Mouse (Mus musculus): ENCODE measurements around the gene Ilf2. TPM values are rescaled to one million over a fixed set of nuclear protein-coding genes. Genes with fewer than 3 reads are reported as not detected.

Gene Ilf2
- 10 to 100 TPM; 35.3 to 39.2 TPM for total RNA-seq (2021)
- long read RNA-seq, experiment 1, transcript Ilf2-201 (14 exons, 2,027 nt) = major isoform, 77 of 78 reads
- long read RNA-seq, experiment 1, partial matches to known transcripts = 0 of 78 reads
- long read RNA-seq, experiment 1, other reads (novel, unspliced or antisense) = 1 of 78 reads
- long read RNA-seq, experiment 2, transcript Ilf2-201 (14 exons, 2,027 nt) = major isoform, 61 of 66 reads
- long read RNA-seq, experiment 2, partial matches to known transcripts = 0 of 66 reads
- long read RNA-seq, experiment 2, other reads (novel, unspliced or antisense) = 4 of 66 reads

DNA sequence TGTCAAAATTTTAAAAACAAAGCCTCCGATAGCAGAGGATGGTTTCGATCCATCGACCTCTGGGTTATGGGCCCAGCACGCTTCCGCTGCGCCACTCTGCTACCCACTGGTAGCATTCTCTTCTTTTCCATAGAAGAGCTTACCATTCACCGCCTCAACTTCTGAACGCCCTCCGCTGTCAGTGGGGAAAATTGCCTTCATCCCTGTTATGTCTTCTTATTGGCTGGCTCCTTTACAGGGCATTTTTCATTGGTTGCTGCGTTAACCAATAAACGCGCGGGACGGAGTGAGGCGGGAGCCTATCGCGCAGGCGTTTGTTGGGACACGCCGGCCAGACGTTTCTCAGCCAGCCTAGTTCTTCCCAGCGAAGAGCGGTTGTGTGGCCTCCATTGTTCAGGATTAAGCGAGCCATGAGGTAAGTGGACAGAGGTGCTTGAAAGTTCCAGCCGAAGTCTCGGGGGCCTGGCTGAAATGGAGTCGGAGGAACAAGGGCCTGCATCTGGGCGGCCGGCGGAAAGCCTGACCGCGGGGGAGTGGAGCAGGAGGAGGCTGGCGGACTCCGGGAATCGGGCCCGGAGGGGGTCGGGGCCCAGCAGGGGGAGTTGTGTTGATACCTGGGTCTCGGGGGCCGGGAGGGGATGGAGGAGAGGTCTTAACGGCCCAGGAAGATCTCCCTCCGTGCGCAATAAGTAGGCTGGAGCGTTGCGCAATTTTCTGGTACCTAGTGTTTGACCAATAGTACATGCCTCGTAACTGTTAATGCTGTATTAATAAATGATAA lies at the start of gene Ilf2:
Gene Ilf2 (plus strand): TSS at position 296 of the 781 bp plus-strand sequence.
- DNase-seq = peak; percentile 92 to 95
- intact Hi-C loops (cut with DNase I) = no loop called here

DNA sequence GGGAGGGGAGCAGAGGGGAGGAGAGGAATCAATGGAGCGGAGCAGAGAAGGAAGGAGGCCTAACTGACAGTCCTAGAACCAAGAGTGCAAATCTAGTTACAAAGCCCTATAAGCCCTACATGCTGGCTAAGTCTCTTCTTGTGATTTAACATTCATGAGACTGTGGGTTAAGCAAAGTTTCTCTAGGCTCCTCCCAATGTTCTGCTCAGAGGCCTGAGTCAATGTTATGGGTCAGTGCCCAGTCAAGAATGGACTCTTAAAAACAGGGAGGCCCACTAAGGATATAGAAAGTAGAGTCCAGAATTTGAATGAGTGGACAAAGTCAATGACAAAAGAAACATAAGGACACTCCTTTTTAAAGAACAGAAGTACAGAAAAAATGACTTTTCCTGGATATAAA lies 48.4 kb upstream of the Ilf2 start:
- no peak for DNase-seq
- intact Hi-C loops (cut with DNase I) = no loop called here

DNA sequence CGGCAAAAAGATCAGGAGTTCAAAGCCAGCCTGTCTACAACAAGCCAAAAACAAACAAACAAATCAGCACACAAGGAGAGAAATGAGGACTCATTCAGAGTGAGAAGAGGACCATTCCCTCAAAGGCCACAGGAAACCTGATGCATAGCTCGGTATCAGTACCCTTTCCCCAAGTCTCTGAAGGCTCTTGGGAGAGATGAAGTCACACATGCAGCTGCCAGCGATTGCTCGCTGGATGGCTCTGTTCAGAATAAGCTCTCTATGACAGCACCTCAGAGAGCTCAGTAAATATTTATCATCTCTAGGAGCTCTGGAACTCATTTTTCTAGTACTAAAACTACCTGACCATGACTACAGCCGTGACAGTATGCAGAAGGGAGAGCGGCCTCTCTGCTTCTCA lies 47.7 kb upstream of the Ilf2 start:
- intact Hi-C loops (cut with DNase I) = no loop called here
- no peak for DNase-seq

DNA sequence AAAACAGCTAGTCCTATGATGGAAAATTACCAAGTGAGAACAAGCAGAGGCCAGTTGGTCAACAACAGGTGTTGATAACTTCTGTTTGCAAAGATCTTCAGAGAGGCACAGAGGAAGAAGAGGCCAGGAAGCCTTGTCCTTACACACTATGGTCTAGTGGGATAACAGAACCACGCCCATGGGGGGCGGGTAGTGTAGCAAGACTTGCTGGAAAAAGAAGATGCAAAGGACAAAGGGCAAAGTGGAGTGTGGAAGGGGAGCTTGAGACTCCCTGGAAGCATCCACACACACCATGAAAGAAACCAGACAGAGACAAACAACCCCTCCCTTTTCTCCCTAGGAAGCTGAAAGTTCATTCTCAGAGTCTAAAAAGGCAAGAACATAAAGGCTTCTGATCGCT lies 46.4 kb upstream of the Ilf2 start:
- no peak for DNase-seq
- intact Hi-C loops (cut with DNase I) = no loop called here

DNA sequence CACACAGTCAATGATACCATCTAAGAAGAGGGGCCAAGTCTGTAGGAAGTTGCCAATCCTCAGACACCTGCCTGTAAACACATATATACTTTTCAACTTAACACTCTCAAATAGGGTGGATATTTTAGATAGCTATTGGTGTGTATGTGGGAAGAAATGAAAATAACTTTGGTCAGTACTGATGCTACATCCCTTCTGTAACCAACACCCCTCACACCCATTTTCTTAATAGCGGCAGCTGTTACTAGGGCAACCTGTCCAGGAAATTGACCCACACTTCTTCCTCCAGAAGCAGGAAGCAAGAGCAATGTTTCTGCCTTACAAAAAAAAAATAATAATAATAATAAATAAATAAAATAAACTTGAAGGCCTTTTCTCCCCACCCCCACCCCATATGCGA lies 43.6 kb upstream of the Ilf2 start:
- intact Hi-C loops (cut with DNase I) = loop anchor here (2.0 kb wide), 1 partner anchor 32 kb away; the partner anchor contains the start of gene Npr1

DNA sequence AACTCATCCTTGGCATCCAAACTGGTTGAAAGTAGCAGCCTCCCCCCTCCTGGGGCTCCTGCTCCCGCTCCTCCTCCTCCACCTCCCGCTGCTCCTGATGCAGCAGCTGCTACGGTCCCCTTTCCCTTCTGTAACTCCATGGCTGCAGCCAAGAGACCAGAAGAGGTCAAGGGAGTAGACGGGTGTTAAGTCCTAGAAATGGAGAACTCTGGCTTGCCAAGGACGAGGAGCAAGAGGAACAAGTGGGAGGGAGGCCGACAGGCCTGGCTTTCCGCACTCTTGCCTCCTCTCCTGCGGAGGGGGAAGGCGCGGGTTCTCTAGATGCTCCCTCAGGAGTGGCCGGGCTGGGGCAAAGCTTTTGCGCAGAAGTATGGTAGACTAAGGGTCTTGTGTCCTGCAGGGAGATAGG lies 43.1 kb upstream of the Ilf2 start:
- intact Hi-C loops (cut with DNase I) = loop anchor here (2.0 kb wide), 1 partner anchor 32 kb away; the partner anchor contains the start of gene Npr1
- DNase-seq = peak in 1 of 2 experiments; percentile 57

More for the DNA sequence above, 43.6 kb upstream of the Ilf2 start:
- DNase-seq = no peak

DNA sequence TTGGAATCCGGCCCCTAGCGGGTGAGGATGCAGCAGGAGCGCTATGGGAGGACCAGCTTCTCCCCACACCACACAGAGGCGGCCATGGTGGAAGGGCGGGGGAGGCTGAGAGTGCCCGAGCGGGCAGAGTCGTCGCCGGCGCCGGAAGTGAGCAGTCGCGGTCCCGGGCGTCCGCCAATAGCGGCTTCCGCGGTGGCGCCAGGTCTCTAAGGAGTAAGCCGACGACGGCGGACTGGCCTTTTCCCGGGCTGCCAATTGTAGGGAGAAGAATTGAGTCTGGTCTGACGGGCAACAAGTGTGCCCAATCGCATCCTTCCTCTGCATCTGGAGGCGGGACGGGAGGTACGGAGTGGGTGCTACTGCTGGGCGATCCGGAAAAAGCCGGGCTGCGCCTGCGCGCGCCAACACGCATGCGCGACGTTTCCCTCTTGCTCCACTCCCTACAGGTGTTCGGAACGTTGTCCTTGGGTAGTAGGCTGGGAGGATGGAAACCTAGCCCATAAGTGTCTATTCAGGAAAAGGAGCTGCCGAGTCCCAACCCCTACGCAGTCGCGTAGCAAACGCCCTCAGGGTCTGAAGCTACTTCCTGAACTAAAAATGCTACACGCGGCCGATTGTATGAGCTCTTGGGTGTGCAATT lies 42.4 kb upstream of the Ilf2 start, which contains the start of gene Ints3:
Gene Ints3 (minus strand): TSS at position 242 of the 640 bp plus-strand sequence.
- peak; percentile 99 to 100 for DNase-seq
- intact Hi-C loops (cut with DNase I) = loop anchor here (2.0 kb wide), 1 partner anchor 31 kb away; the partner anchor contains the start of gene Npr1

DNA sequence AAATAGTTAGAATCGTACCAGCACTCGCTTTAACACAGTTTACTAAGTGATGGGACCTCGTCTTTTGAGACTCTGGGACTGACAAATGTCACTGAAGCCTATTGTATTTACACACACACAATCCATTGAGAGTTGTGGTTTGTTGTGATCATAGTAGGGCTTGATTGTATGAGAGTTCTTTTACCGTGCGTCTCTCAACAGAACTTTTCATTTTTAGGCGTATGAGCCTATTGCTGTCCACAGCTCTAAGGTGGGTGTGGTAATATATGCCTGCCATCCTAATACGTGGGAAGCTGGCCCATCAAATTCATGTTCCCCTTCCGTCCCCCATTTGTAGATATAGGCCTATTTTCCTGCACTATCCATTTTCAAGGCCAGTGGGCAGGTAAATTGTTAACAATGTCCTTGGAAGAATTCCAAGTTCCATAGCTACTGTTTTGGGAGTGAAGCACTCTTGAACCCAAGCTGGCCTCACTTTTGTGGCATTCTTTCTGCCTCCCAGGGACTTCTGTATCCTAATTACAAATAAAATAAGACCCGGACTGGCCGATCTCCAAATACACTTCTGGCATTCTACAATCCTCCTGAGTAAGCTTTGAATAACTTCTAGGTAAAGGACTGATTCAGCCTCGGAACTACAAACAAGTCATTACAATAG lies 41.7 kb upstream of the Ilf2 start:
- no peak for DNase-seq
- intact Hi-C loops (cut with DNase I) = no loop called here

DNA sequence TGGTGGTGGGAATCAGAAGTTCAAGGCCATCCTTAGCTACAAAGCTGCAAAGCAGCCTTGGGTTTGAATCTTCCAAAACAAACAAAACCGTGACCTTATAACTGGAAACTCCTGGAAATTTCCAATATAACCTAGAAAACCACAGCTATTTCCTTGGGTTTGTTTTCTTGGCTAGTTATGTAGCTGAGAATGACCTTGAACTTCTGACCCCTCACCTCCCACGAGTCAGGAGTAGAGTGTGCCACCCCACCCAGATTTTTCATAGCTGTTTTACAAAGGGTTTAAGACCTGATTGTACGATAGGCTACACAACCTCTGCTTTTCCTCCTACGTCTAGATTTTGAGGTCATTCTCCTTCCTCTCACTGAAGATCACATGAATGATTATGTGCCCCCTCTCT lies 38.8 kb upstream of the Ilf2 start:
- no peak for DNase-seq
- intact Hi-C loops (cut with DNase I) = no loop called here

DNA sequence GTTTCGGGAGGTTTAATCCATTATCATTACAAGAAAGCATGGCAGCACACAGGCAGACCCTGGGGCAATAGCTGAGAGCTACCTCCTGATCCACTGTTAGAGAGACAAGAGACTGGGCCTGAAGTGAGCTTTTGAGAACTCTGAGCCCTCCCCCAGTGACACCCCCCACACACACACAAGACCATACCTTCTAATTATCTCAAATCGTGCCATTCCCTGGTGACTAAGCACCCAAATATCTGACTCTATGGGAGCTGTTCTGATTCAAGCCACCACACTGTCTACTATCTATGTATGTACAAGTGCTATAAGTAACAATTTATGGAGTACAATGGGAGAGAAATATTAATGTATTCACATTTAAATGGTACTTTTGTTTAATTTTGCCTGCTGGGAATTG lies 35.2 kb upstream of the Ilf2 start:
- intact Hi-C loops (cut with DNase I) = no loop called here
- DNase-seq = no peak

DNA sequence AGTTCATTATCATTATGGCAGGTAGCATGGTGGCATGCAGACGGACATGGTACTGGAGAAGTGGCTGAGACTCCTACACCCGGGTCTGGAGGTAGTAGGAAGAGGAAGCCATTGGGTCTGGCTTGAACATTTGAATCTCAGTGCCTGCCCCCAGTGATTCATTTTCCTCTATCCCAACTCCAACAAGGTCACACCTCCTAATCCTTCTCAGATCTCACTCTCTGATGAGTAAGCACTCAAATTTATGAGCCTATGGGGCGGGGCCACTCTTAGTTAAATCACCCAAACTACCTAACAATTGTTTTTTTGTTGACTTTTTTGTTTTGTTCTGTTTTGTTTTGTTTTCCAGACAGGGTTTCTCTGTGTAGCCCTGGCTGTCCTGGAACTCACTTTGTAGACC lies 31.9 kb upstream of the Ilf2 start:
- intact Hi-C loops (cut with DNase I) = no loop called here
- no peak for DNase-seq

DNA sequence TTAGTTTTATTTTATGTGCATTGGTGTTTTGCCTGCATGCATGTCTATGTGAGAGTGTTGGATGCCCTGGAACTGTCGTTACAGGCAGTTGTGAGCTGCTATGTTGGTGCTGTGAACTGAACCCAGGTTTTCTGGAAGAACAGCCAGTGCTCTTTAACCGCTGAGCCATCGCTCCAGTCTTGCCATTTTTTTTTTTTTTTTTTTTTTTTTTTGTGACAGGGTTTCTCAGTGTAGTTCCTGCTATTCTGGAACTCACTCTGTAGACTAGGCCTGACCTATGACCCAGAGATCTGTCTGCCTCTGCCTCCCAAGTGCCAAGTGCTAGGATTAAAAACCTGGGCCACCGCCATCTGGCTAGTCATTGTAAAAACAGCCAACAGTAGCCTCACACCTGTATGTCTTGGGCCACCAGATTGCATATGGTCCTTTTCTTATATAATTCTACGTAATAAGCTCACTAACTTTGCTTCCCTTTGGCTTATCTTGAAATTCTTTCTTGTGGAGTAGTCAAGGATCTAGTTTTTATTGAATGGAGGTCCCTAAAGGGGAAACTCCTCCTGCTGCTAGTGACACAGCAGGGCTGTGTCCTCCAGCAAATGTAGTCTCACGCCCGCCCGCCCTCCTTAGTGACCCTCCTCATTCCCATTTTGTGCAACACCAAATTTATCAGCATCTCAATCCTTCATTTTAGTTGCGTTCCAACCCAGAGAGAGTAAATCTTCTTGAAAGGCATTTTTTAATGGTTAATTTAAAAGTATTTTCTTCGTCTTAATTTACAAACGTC lies 30.3 kb upstream of the Ilf2 start:
- no peak for DNase-seq
- intact Hi-C loops (cut with DNase I) = no loop called here

DNA sequence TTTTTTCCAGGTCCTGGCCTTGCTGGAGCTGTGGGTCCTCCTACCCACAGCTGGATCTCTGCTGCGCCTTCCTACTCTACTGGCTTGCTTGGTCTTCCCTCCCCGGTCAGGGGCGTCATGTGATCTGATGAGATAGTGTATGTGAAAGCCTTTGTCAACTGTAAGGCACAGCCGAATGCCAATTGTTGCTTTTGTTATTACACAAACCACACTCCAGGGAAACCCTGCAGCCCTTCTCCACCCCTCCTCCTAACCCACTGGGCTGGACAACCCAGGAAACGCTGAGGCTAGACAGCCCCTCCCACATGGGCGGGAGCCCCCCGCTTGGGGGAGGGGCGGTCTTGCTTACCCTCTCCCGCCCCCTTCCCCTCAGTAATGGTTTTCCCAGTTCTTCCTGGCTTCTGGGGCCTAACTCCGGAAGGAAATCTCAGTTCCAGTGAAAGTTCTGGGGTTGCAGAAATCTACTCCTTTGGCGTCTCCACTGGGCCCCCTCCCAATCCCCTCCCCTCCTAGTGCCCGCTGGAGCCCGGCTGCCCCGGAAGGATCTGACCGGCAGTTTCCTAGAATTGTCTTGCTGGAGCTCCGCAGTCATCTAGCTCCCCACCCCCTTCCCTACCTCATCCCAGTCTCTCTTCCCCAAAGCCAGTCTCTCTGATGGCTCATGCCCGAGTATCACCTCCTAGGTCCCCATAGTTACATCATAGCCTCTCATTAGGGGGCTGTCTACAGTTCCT lies 29.4 kb upstream of the Ilf2 start:
- intact Hi-C loops (cut with DNase I) = no loop called here
- peak; percentile 92 to 93 for DNase-seq

DNA sequence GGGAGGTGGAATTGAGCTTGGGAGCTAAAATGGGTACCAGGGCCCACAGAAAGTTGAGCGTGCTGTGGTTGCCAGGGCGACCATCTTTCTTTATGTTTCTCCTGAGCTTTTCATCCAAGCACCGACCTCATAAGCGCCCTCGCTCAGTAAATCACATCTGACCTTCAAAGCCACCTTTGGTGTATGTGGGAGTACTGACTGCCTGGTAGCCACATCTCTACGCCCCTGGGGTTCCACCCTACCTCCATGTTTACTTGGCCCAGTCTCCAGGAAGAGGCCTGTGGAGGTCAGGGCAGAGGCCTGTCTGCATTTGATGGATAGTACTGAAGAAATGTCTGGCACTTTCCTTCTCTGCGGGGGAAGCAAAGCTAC lies 28.8 kb upstream of the Ilf2 start:
- intact Hi-C loops (cut with DNase I) = no loop called here
- no peak for DNase-seq

DNA sequence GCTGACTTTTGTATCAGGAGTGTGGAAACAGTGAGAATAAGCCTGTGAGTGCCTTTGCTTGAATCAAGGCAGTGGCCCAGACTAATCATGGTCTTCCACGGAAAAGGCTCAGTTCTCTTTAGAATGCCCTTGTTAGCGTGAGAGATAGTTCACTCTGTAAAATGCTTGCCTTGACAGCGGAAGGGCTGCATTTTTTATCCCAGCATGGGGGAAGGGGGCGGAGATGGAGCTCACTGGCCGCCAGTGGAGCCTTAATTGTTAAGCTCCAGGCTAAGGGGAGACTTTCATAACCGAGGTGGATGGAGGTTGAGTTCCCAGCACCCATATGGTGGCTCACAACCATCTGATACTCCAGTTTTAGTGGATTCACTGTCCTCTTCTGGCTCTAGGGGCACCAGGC lies 27.3 kb upstream of the Ilf2 start:
- DNase-seq = no peak
- intact Hi-C loops (cut with DNase I) = loop anchor here (2.0 kb wide), 1 partner anchor 14 kb away; no protein-coding TSS in a partner anchor

DNA sequence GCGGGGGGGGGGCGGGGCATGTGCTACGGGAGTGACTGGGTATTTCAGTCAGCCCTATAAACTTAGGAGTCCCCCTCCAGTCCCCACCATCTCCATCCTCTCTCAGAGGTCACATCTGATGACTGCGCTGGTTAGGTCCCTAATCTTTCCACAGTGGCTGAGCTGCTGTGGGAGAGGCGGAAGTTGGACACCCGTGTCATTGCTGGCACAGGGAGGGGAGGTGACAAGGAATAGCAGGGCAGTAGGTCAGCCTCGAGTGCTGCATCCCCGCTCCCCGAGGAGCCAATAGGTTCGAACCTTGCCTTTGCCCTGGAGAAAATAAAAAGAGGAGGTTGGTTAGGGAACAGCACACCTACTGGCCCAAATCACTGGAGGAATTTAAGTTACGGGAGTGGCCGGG lies 25.1 kb upstream of the Ilf2 start:
- intact Hi-C loops (cut with DNase I) = no loop called here
- no peak for DNase-seq

DNA sequence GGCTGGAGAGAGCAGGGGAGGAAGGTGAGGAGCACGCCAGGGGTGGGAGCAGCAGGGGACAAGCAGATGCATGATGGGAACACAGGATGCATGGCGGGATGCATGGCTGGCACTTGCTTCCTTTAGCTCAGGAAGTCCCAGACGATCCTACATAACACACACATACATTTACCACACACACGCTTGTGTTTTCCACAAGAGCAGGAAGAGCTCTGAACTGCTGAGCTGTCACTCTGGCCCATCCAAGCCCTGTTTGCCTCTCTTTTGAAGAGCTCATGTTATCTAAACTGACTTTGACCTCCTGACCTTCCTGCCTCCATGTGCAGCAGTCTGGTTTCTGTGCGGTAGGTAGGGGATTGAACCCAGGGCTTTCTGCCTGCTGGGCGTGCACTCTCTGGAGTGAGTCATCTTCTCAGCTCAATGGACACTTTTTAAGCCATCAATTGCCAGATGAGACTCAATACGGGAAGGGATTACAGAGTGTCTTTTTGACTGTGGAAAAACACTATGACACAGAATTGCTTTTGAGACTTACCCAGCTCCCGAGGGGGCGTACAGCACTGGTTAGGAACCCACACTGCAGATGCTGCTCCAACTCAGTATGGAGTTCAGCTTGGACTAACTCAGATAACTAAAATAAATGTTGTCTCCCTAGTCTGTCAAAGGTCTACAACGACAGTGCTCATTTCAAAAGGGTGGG lies 24.4 kb upstream of the Ilf2 start:
- DNase-seq = no peak
- intact Hi-C loops (cut with DNase I) = no loop called here

DNA sequence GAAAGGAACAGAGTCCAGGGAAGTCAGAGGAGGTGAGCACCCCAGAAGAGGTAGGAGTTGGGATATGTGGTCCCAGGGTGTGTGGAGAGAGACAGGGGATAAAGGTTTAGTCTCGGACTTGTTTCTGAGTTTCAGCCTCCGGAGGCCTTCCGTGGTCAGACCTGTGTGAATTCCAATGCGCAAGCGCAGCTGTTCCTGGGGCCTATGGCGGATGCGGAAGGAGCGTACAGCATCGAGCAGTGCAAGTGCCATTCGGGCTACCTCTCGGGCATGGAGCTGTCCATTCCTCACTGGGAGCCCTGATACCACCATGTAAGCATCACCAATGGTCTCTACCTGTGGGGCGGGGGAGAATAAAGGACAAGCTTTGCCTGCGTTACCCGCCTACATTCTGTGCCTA lies 21.0 kb upstream of the Ilf2 start:
- intact Hi-C loops (cut with DNase I) = no loop called here

DNA sequence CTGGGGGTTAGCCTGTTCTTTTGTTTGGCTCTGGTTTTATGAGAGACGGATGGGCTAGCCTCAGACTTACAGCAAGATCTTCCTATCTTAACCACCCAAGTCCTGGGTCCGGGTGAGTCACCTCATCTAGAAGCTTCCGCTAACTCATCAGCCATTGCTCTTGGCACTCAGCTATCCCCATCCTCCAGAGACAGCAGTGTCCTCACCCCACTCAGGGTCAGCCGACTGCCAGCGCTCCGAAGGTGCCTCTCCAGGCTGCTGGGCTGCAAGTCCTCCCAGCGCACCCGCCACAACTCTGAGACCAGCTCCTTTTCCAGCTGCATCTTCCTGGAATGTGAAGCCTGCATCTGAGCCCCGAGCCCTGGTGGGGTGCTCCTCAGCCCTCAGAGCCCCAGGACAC lies 16.2 kb upstream of the Ilf2 start:
- intact Hi-C loops (cut with DNase I) = loop anchor here (10.0 kb wide), 1 partner anchor 165 kb away; the partner anchor contains the start of gene Gatad2b
- no peak for DNase-seq

More for the DNA sequence above, 21.0 kb upstream of the Ilf2 start:
- no peak for DNase-seq

Data from heart, postnatal 14 days (tissue).